Mouse (Mus musculus) bone marrow macrophage, adult 2 months (primary cell): ENCODE measurements around the gene Tsr1.

Source experiments
- CTCF ChIP-seq: IDR thresholded peaks from 2 replicates; pipeline ENCODE4 v1.5.1; 2012; ENCODE audit warnings: low read depth, mild to moderate bottlenecking, low read length, moderate library complexity
- POLR2A ChIP-seq: IDR thresholded peaks from 2 replicates; pipeline ENCODE4 v1.6.1; 2012; ENCODE audit warnings: mild to moderate bottlenecking, low read depth, low read length, borderline replicate concordance

DNA sequence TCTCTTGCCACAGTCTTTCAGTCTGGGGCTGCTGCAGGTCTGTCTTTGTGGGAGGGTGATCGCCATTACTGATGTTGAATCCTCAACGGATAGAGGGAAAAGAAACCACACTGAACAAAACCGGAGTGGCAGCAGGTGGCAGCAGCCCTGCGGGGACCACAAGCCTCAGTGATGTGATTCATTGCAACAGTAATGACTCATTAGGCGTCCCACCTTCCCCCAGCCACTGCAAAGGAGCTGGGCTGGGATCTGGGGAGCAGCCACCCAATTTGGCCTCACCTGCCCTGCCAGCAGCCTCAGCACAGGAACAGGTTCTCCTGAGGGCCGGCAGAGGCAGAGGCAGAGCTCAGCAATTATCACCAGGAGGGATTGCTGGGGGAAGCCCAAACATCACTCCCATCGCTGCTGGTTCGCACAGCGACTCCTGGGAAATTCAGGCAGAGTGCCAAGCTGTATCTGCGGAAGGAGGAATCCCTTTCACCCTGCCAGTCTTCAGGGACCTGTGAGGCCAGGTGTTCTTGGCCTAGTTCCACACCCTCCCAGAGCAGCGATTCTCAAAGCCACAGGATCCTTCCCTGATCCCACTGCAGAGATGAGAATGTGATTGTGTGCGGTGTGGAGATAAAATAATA, 26.8 kb upstream of the Tsr1 start:
- no peak for TF ChIP-seq CTCF
- no peak for TF ChIP-seq POLR2A
